ENCODE assay signal across 8 mouse cellular contexts in the genomic region with DNA sequence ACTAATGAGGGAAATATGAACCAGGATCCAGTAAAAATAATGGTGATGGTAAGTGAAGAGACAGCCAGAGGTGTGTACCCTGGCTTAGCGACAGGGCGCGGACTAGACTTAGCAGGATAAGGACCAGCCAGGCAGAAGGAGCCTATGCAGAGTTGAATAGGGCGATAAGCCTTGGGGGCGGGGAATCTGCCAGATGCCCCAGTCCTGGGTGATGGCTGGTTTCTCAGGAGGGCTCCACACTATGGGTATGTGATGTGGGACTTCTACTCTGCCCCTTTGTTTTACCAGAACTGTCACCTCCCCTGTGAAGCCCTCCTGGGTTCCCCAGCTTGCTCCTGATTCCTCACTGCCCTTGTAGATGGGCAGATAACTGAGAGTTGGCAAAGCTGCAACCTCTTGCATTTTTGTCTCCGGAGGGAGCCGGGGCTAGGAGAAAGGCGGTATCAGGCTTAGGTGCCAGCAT. TPM values are rescaled to one million over a fixed set of nuclear protein-coding genes. Genes with fewer than 3 reads are reported as not detected.
DNase-seq lines count a peak whose midpoint lies in the region; ATAC-seq and TF ChIP-seq lines count a peak whose summit lies in the region.

No protein-coding gene starts in this region.

- H3K36me3 ChIP-seq in lung, embryonic 14.5 days (ENCODE audit: insufficient read depth), result no peaks in the 10 kb centered on the region

- peaks cover 9% of the 10 kb centered on the region for H3K27me3 ChIP-seq in lung, embryonic 14.5 days (ENCODE audit: insufficient read depth, low read length)

- H3K4me2 ChIP-seq in lung, embryonic 14.5 days, result peak overlapping the region; percentile 33; the same call in 1 of the 2 replicates

- H3K9me3 ChIP-seq in lung, embryonic 14.5 days (ENCODE audit: low read depth, low read length), result no peaks in the 10 kb centered on the region

- no peak overlapping the region; the same call in 1 of the 2 replicates for H3K27ac ChIP-seq in lung, embryonic 14.5 days (ENCODE audit: low read depth)

- peak; percentile 68 for ATAC-seq in lung, embryonic 14.5 days (ENCODE audit: insufficient read depth)
- 0 out of 2 replicates have a peak, but pooled peaks have one; percentile 21 for ATAC-seq in megakaryocyte, adult 5-6 weeks (ENCODE audit: poor library complexity, severe bottlenecking)

- no peak overlapping the region; the same call in 1 of the 2 replicates for H3K4me3 ChIP-seq in lung, embryonic 14.5 days (ENCODE audit: low read depth, low read length)

- WGBS in lung, embryonic 14.5 days, result 21% methylated on average over 8 of the region's 8 CpGs

- TF ChIP-seq CTCF in lung, embryonic 14.5 days (IDR thresholded peaks at IDR 0.05; ENCODE audit: low read depth), result no peak

- DNase-seq in cerebellum, adult 9-11 months, result peak; percentile 65
- no peak for DNase-seq in cerebellum, adult 8-10 months
- DNase-seq in lung, embryonic 14.5 days, result no peak
- no peak for DNase-seq in lung, postnatal 14 days
- peak; percentile 40 to 46 for DNase-seq in spleen, postnatal 14 days (ENCODE audit: low spot score in 2 of 2)
- DNase-seq in right cerebral cortex, postnatal 36 days (ENCODE audit: low spot score in 2 of 2), result no peak
- DNase-seq in urinary bladder, adult 18-20 months (ENCODE audit: low spot score in 2 of 2), result no peak

- H3K4me1 ChIP-seq in lung, embryonic 14.5 days (ENCODE audit: insufficient read depth), result no peaks in the 10 kb centered on the region

- no peak overlapping the region for H3K9ac ChIP-seq in lung, embryonic 14.5 days

RNA-seq across cellular contexts. Expression of a gene that starts 6.4 kb away (rescaled TPM):
- polyA plus RNA-seq in lung, embryonic 14.5 days (2014; fragmentation: Nextera tagmentation; extraction: Ambion mirVana), result 1,315 and 1,365 TPM in 2 replicates
- 965 and 1,027 TPM in 2 replicates for total RNA-seq in megakaryocyte, adult 5-6 weeks (2015)
- 1,404 and 1,498 TPM in 2 replicates for total RNA-seq in megakaryocyte, adult 5-6 weeks (2017)

RNA-seq across cellular contexts. Expression of a gene that starts 6.9 kb away (rescaled TPM):
- polyA plus RNA-seq in lung, embryonic 14.5 days (2014; fragmentation: Nextera tagmentation; extraction: Ambion mirVana), result 14.7 and 14.9 TPM in 2 replicates
- 3.2 and 3.9 TPM in 2 replicates for total RNA-seq in megakaryocyte, adult 5-6 weeks (2015)
- total RNA-seq in megakaryocyte, adult 5-6 weeks (2017), result 0.08 and 0.22 TPM in 2 replicates

RNA-seq across cellular contexts. Expression of a gene that starts 34.9 kb away (rescaled TPM):
- polyA plus RNA-seq in lung, embryonic 14.5 days (2014; fragmentation: Nextera tagmentation; extraction: Ambion mirVana), result 32.5 and 34.2 TPM in 2 replicates
- total RNA-seq in megakaryocyte, adult 5-6 weeks (2015), result 3.8 and 6.9 TPM in 2 replicates
- total RNA-seq in megakaryocyte, adult 5-6 weeks (2017), result 13.5 and 14.5 TPM in 2 replicates

Comparison
In these comparisons a context has a peak if more than half of its experiments do, and no peak if none do; other contexts are left out.
1. DNase-seq: peak in cerebellum, adult 9-11 months (single experiment) and spleen, postnatal 14 days (2 of 2); none in cerebellum, adult 8-10 months (single experiment), lung, embryonic 14.5 days (single experiment), lung, postnatal 14 days (single experiment), right cerebral cortex, postnatal 36 days (0 of 2) and urinary bladder, adult 18-20 months (0 of 2).